Mouse (Mus musculus) cortical plate, adult 2 months (tissue): ENCODE measurements around the gene Rhob. TPM values are rescaled to one million over a fixed set of nuclear protein-coding genes. Genes with fewer than 3 reads are reported as not detected.

Experiments
- H3K27ac ChIP-seq: fragments of 200-500 bp; 2 replicates; pipeline ENCODE4 v1.5.1; 2012; ENCODE audit warnings: low read length, control low read depth, inconsistent platforms; ENCODE audit not compliant: insufficient read depth
- H3K4me1 ChIP-seq: fragments of 200-500 bp; 2 replicates; pipeline ENCODE4 v1.6.1; 2011; ENCODE audit warnings: low read length; ENCODE audit not compliant: control insufficient read depth, insufficient read depth
- H3K4me3 ChIP-seq: fragments of 200-500 bp; 2 replicates; pipeline ENCODE4 v1.5.1; 2011; ENCODE audit warnings: mild to moderate bottlenecking, low read length, control low read depth; ENCODE audit not compliant: insufficient read depth
- CTCF ChIP-seq: fragments of 200-500 bp; IDR thresholded peaks from 2 replicates; pipeline ENCODE4 v1.5.1; 2011; ENCODE audit warnings: mild to moderate bottlenecking, control low read depth, low read length; ENCODE audit not compliant: insufficient read depth; ENCODE audit errors: extremely low read depth
- POLR2A ChIP-seq: fragments of 200-500 bp; IDR thresholded peaks from 2 replicates; pipeline ENCODE4 v1.6.1; 2011; ENCODE audit warnings: mild to moderate bottlenecking, low read length, control low read depth; ENCODE audit not compliant: insufficient read depth; ENCODE audit errors: extremely low read depth
- polyA plus RNA-seq: library from polyadenylated mRNA; depleted of rRNA; stranded (reverse); fragments of >200 nt; gene quantifications from 2 replicates; pipeline ENCODE4 v1.2.3, GENCODE M21; 2012; rRNA removed

The Rhob gene
- polyA plus RNA-seq = 353 and 368 TPM in 2 replicates

DNA sequence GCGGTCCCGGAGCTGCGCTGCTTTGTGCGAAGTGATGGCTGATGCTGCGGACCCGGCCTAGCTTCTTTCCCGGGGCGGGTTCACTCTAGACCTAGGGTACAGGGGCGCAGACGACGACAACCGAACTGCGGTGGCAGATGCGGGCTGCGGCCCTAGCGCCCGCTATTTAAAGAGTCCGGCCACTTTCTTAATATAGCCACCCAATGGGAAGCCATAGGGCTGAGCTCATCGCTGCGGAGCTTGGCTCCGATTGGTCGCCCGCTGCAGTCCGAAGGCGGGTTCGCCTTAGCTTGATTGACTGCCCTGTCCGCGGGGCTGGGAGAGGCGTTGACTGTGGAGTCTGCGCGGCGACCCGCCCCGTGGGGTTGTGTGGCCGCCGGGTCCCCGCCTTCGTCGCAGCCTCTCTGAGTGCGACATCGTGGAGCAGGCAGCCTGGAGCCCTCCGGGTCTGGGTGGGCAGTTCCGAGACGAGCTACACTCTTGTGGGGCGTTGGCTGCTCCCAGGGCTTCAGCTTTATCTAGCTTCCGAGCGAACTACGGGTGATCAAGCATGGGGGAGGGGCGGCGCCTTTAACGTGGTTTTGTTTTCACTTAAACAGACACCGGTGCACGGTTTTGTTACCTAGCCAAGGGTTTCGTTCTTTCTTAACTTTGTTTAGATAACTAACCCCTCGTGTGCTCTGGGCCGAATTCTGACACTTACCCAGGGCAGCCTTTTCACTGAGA lies at the start of gene Rhob:
Rhob (minus strand) TSS at position 139 of the 726 bp plus-strand sequence.
- Histone ChIP-seq H3K4me3 (peak within 1 kb of the TSS; percentile 94), H3K4me1 (peaks cover 3% of the 10 kb centered on the region; the same call in 1 of the 2 replicates), H3K27ac (peak within 1 kb of the TSS; percentile 95)
- peak; percentile 99 for TF ChIP-seq POLR2A
- no peak for TF ChIP-seq CTCF

DNA sequence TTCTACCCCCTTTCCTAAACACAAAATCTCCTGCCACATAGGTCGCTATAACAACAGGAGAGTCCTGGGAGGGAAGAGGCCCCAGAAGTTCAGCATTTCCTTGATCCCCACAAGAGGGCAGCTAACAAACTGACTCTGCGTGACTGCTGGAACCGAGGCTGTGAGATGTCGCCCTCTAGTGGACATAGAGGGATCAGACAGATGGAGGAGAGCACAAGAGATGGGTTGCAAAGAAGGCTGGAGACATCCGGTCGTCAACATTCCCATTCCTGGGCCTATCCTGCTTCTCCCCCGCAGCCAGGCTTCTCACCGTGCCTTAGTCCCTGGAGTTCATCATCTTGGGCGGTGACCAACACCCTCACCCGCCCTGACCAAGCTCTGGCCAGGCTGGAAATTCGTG lies 47.5 kb upstream of the Rhob start:
- TF ChIP-seq CTCF = peak; percentile 98
- no peak for TF ChIP-seq POLR2A
- no peak overlapping the region for H3K4me3 ChIP-seq
- no peak overlapping the region for H3K27ac ChIP-seq
- no peaks in the 10 kb centered on the region for H3K4me1 ChIP-seq

DNA sequence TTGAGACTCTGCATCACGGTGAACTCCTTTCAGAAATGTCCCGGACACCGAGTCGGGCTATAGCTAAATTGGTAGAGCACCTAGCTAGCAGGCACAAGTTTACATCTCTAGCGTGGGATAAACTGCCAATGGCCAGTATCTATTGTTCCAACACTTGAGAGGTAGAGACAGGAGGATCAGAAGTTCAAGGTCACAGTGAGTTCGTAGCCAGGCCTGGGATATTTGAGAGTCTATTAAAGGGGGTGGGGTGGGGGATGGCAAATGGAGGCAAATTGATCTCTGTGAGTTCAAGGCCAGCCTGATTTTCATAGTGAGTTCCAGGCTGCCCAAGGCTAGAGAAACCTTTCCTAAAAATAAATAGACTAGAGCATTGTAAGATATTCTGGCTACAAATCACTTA lies 47.0 kb upstream of the Rhob start:
- TF ChIP-seq CTCF (no peak), POLR2A (no peak)
- Histone ChIP-seq H3K27ac (no peak overlapping the region), H3K4me1 (no peaks in the 10 kb centered on the region), H3K4me3 (no peak overlapping the region)

DNA sequence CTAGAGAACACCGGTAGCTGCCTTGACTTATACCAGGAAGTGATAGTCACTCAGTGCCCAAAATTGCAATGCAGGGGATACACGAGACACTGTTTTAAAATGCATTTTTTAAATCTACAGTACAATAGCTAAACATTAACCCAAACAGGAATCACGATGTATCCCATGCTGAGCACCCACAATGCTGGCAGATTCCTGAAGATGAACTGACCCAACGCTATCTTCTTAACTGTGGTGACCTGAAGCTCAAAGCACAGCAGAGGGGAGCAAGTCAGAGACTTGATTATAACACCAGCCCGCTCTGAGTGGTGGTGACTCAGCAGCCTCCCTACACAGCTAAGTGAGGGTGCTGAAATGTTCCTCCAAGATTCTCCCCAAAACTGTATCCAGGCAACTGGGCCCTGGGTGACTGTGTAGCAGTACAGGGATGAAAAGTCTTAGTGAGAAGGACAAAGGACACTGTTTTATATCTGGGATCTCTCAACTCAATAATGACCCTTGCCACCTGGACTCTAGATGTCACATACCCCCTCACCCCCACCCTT lies 45.3 kb upstream of the Rhob start:
- no peaks in the 10 kb centered on the region for H3K4me1 ChIP-seq
- no peak overlapping the region; the same call in 1 of the 2 replicates for H3K27ac ChIP-seq
- H3K4me3 ChIP-seq = no peak overlapping the region
- TF ChIP-seq POLR2A = no peak
- TF ChIP-seq CTCF = no peak

DNA sequence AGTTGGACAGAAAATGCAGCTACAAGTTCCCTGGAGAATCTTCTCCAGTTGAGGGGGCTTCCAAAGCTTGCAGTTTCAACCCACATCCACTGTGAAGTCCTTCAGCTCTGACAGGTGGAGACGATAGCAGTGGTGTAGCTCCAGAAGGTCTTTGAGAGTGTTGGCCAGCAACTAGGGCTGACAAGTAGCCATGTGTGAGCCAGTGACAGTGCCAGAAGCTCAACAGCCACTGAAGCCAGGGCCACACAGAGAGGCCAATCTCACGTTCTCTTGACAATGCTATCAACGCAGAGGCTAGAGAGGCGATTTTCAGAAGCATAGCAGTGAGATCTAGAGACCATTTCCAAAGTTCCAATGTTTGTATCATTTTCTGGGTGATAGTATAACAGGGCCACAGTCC lies 42.6 kb upstream of the Rhob start:
- Histone ChIP-seq H3K27ac (no peak overlapping the region), H3K4me1 (no peaks in the 10 kb centered on the region), H3K4me3 (no peak overlapping the region)
- TF ChIP-seq CTCF = no peak
- no peak for TF ChIP-seq POLR2A

DNA sequence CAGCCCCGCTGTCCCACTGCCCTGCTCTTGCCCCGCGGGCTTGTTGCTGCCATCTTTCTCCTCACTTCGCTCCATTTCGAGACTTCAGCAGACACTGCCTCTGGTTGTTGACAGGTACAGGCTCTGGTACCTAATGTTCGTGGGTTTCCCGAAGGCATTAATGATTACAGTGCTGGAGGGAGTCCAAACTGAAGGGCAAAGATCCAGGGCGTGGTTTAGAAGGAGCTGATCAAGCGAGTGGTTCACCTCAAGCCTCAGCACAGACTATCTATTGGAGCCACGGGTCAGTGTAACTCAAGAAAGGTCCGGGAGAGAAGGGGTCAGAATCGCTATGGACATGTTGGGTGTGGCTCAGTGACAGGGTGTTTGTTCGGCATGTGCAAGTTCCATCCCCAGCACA lies 39.7 kb upstream of the Rhob start:
- no peaks in the 10 kb centered on the region for H3K4me1 ChIP-seq
- no peak overlapping the region for H3K27ac ChIP-seq
- no peak for TF ChIP-seq CTCF
- no peak for TF ChIP-seq POLR2A
- no peak overlapping the region for H3K4me3 ChIP-seq

DNA sequence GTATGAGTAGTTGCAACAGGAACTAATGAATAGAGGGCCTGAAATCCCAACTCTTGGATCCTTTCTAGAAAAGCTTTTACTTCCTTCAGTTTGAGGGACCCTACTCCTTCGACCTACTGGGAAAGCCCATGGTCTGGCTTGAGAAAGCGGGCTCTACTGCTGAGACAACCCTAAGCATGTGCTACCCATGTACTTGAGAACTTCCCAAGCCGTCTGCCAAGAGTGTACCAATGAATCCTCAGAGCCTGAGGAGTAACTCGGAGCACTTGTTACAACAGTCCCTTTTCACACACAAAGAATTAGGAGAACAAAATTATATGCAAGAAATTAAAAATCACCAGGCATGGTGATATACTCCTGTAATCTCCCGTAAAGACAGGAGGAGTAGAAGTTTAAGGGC lies 37.5 kb upstream of the Rhob start:
- H3K27ac ChIP-seq = no peak overlapping the region
- TF ChIP-seq POLR2A (no peak), CTCF (no peak)
- no peak overlapping the region for H3K4me3 ChIP-seq
- H3K4me1 ChIP-seq = no peaks in the 10 kb centered on the region

DNA sequence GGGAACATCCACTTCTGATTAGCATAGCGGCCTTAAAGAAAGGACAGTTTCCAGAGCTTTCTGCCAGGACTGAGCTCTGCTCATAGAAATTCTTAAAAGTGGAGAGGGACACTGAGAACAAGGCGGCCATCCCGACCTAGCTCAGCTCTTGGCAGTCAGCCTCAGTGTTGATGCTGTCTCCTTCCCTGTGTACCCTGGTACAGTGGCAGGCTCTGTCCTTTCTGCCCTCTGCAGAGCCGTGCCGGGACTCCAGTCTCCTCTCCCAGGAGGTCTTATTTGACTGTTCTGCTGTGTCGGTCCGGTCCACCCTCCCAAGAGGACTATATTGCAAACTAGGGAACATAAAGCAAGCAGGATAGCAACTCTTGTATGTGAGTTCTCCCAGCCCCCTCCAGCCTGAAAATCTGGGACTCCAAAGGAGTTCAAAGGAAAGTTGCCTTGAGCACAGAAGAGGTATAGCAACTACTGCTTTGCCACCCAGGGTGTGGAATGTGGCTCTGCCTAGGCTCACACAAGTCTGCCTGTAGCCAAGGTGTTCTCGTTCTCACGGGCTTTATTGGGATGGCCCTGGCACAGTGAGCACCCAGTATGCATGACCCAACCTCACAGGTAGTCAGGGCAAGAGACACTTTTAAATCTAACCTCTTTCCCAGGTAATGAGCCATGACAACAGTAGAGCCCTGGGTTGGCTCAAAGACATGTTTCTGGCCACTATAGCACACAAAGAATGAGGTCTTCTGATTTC lies 36.6 kb upstream of the Rhob start:
- TF ChIP-seq CTCF (no peak), POLR2A (no peak)
- Histone ChIP-seq H3K4me1 (no peaks in the 10 kb centered on the region), H3K27ac (no peak overlapping the region), H3K4me3 (no peak overlapping the region)

DNA sequence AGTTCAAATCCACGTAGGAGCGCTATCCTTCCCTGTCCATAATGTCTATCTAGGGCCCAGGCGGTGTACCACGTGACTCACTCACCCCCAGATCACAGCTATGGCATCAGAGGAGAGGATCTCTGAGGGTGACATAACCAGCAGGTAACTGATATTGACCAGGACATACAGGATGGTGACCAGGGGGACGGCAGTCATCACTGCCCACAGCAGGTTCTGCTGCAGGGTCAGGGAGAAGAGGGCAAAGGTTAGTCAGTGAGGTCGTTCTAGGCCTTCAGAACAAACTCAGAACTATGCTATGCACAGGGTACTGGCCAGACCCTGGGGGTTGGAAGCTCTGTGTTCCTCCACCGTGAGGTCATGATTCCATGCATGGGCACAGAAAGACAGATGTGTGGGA lies 35.8 kb upstream of the Rhob start:
- TF ChIP-seq POLR2A (no peak), CTCF (no peak)
- Histone ChIP-seq H3K27ac (no peak overlapping the region), H3K4me1 (no peaks in the 10 kb centered on the region), H3K4me3 (no peak overlapping the region)

DNA sequence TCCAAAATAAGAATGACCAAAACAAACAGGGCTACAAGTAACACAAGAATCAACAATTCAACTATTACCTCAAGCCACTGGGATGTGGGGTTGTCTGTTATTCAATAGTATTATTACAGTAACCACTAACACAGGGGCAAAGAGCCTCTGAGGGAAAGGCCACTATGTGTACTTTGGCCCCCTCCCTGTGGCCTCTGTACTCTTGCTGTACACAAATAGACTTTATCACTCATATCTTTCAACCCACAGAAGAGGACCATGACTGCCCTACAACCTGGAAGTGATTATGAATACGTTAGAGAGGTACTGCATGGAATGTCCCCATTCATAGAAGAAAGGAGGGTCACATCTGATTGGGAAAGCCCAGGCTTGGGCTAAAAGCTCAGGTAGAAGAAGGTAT lies 35.1 kb upstream of the Rhob start:
- Histone ChIP-seq H3K4me3 (no peak overlapping the region), H3K4me1 (no peaks in the 10 kb centered on the region), H3K27ac (no peak overlapping the region)
- TF ChIP-seq CTCF (no peak), POLR2A (no peak)
